Mouse (Mus musculus) forebrain, embryonic 14.5 days (tissue): ENCODE results near the gene Cript. TPM values are rescaled to one million over a fixed set of nuclear protein-coding genes. Genes with fewer than 3 reads are reported as not detected.
"Not testable (repeated sequence)": the region's sequence is repeated elsewhere in the genome, so short reads cannot be mapped to it uniquely, and the experiment has no call there.

Source experiments
- ATAC-seq: fragments of 200-750 bp; cut with Nextera tagmentation; 2 replicates; pipeline ENCODE4 v1.8.0; 2017; ENCODE audit warnings: mild to moderate bottlenecking, moderate library complexity
- DNase-seq: peaks from one replicate; pipeline ENCODE4 v3.0.0-alpha.2; 2015; ENCODE audit warnings: low spot score
- H3K27ac ChIP-seq: fragments of 300-500 bp; sonication (generic); 2 replicates; pipeline ENCODE4 v1.5.1; 2014; ENCODE audit warnings: low read depth, mild to moderate bottlenecking, control low read depth, low read length, moderate library complexity
- H3K27me3 ChIP-seq: fragments of 300-500 bp; sonication (generic); replicated peaks from 2 replicates; pipeline ENCODE4 v1.6.1; 2014; ENCODE audit warnings: low read length, control low read depth, mixed read lengths; ENCODE audit not compliant: control insufficient read depth, insufficient read depth
- H3K36me3 ChIP-seq: fragments of 300-500 bp; sonication (generic); 2 replicates; pipeline ENCODE4 v1.6.1; 2014; ENCODE audit warnings: low read length, control low read depth; ENCODE audit not compliant: control insufficient read depth, insufficient read depth
- H3K4me1 ChIP-seq: fragments of 300-500 bp; sonication (generic); 2 replicates; pipeline ENCODE4 v1.6.1; 2014; ENCODE audit warnings: antibody characterized with exemption, low read length, control low read depth; ENCODE audit not compliant: control insufficient read depth, insufficient read depth
- H3K4me2 ChIP-seq: fragments of 300-500 bp; sonication (generic); 2 replicates; pipeline ENCODE4 v1.6.1; 2014; ENCODE audit warnings: mild to moderate bottlenecking, control low read depth, low read length
- H3K4me3 ChIP-seq: fragments of 300-500 bp; sonication (generic); 2 replicates; pipeline ENCODE4 v1.5.1; 2014; ENCODE audit warnings: low read depth, low read length, control low read depth
- H3K9ac ChIP-seq: fragments of 300-500 bp; sonication (generic); 2 replicates; pipeline ENCODE4 v1.6.1; 2014; ENCODE audit warnings: mild to moderate bottlenecking, low read length, control low read depth, moderate library complexity
- H3K9me3 ChIP-seq: fragments of 300-500 bp; sonication (generic); replicated peaks from 2 replicates; pipeline ENCODE4 v1.6.1; 2016; ENCODE audit warnings: low read length, control low read depth, mixed read lengths; ENCODE audit not compliant: control insufficient read depth
- WGBS: fragments of 180-500 bp; shearing (Covaris S2); extraction: QIAGEN DNeasy Blood & Tissue Kit; methylation state at CpG from one replicate; pipeline ENCODE4 v1.1.7; 2014; 5-methylcytosine and 5-hydroxymethylcytosine counted together
- polyA plus RNA-seq: library from polyadenylated mRNA; unstranded; fragments of >200 nt; fragmentation: Nextera tagmentation; extraction: Ambion mirVana; gene quantifications from 2 replicates; pipeline ENCODE4 v1.2.1, GENCODE M21; 2014

Gene Cript
- polyA plus RNA-seq, 1 experiment from 2014 or later, result 265 TPM

DNA sequence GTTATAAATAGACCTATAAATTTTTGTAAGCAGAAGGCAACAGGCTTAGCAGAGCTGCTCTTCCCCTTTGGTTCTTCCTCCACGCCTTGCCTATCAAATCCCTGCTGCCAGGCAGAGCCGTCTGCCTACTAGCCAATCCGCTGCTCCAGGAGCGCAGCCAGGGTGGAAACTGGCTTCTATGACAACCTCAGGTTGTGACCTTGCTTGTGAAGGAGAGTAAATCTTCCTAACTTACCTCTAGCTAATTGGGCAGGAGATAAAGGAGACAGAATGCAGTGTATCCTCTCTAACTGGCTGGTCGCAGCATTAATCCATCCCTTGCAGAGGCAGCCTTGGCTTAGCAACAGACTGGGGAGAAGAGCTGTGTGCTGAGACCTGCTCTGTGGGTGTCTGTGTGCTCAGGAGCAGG, 29.7 kb downstream of the Cript start:
- Histone ChIP-seq H3K9me3 (no peaks in the 10 kb centered on the region), H3K4me1 (no peaks in the 10 kb centered on the region), H3K4me2 (no peak overlapping the region), H3K9ac (no peak overlapping the region), H3K27me3 (no peaks in the 10 kb centered on the region), H3K36me3 (no peaks in the 10 kb centered on the region), H3K4me3 (no peak overlapping the region), H3K27ac (no peak overlapping the region)
- no peak for ATAC-seq
- DNase-seq, result peak; percentile 30
- WGBS, result 45% methylated on average over 5 of the region's 5 CpGs

DNA sequence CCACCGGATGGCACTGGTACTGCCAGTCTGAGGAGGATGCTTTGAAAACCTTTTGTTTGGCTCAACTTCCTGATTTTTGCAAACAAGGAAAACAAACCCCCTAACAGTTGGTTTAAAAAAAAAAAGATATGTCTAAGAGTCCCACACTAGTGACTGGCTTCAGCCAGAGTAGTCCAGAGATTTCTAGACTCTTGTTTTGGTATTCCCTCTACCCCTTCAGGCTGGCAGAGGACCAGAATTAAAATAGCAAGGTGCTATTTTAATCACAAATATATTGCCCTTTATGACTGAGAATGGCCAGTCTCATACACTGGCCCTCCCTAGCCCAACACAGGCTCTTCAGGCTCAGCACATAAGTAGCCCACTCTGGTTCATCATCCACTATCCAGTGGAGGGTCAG, 30.3 kb downstream of the Cript start:
- DNase-seq, result no peak
- Histone ChIP-seq H3K36me3 (no peaks in the 10 kb centered on the region), H3K4me1 (no peaks in the 10 kb centered on the region), H3K27ac (no peak overlapping the region), H3K4me3 (no peak overlapping the region), H3K27me3 (no peaks in the 10 kb centered on the region), H3K4me2 (no peak overlapping the region), H3K9ac (no peak overlapping the region), H3K9me3 (no peaks in the 10 kb centered on the region)
- no peak for ATAC-seq
- WGBS, result 69% methylated on average over 1 of the region's 1 CpGs

DNA sequence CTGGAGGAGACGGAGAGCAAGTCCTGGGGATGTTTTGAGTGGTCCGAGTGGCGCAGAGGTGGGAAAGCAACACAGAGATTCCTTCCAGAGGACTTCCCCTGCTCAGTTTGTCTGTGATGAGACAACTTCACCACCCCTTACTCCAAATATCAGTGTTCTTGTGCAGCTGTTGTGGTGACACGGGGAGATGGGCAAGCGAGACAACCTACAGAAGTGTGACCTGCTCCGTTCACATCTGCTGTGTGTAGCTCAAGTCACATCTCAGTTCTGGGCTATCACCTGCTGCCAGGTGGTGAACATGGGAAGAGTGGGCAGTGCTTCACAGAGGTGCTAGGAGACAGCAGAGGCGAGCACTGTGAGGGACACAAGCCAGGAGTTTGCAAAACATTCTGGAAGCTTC, 31.4 kb downstream of the Cript start:
- DNase-seq, result no peak
- H3K9me3 ChIP-seq, result no peaks in the 10 kb centered on the region
- H3K27ac ChIP-seq, result no peak overlapping the region

DNA sequence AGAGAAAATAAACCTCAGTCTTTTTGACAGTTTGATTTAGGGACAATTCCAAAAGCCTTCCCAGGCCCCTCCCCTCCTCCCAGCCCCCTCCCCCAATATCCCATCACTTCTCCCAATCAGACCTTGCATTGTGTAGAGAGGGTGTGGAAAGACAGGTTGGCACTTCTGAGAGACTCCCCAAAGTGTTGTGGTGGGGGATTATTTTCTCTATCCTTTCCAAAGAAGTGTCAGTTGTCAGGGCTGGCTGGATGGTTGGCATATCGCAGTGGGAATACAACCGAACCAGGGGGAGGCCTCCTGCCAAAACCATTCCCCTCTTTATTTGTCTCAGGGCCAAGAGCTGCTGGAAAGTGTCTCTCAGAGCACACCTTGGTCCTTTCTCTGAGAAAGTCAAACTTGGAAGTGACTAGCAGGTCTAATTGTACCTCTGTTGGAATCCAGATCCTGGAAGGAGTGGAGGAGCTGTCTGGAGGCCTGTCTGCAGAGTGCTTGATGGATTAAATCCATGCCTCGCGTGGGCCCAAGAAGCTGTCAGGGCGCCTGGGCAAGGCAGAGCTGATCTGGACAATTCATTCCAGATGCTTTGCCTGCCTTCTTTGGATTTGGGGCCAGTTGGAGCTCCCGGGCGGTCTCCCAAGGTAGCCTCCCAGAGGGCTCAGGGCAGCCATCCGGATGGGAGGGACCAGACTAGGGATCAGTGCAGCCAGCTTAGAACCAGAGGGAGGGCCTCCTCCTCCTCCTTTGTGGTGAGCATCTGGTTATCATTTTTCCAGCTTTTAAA, 32.3 kb downstream of the Cript start:
- DNase-seq (no peak), ATAC-seq (no peak)
- Histone ChIP-seq H3K9me3 (no peaks in the 10 kb centered on the region), H3K4me1 (no peaks in the 10 kb centered on the region), H3K36me3 (no peaks in the 10 kb centered on the region), H3K27ac (no peak overlapping the region), H3K9ac (no peak overlapping the region), H3K27me3 (no peaks in the 10 kb centered on the region), H3K4me2 (no peak overlapping the region), H3K4me3 (no peak overlapping the region)
- 84% methylated on average over 8 of the region's 8 CpGs for WGBS

More for the DNA sequence above, 31.4 kb downstream of the Cript start:
- Histone ChIP-seq H3K4me2 (no peak overlapping the region), H3K36me3 (no peaks in the 10 kb centered on the region), H3K9ac (no peak overlapping the region), H3K4me1 (no peaks in the 10 kb centered on the region), H3K27me3 (no peaks in the 10 kb centered on the region), H3K4me3 (no peak overlapping the region)
- no peak for ATAC-seq
- WGBS, result 92% methylated on average over 7 of the region's 7 CpGs

DNA sequence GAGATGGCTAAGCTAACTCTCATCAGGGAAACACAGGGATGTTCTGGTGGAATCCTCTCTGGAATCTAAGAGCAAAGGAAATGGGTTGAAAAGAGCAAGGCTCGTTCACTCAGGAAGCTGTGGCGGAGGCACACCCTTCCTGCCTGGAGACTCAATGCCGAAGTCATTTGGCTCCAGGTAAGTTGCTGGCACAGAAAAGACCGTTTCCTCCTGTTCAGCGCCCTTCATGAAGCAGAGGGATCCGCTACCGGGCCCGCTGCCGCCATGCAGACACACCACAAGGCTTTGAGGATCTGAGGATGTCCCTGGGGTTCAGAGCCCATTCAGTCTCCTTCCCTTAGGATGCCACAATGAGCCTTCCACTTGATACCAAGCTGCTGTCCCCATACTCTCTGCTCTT, 37.3 kb downstream of the Cript start:
- Histone ChIP-seq H3K4me1 (no peaks in the 10 kb centered on the region), H3K27me3 (no peaks in the 10 kb centered on the region), H3K9ac (no peak overlapping the region), H3K4me2 (no peak overlapping the region), H3K36me3 (no peaks in the 10 kb centered on the region), H3K4me3 (no peak overlapping the region), H3K27ac (no peak overlapping the region), H3K9me3 (no peaks in the 10 kb centered on the region)
- DNase-seq, result no peak
- no peak for ATAC-seq
- WGBS, result 91% methylated on average over 9 of the region's 9 CpGs

DNA sequence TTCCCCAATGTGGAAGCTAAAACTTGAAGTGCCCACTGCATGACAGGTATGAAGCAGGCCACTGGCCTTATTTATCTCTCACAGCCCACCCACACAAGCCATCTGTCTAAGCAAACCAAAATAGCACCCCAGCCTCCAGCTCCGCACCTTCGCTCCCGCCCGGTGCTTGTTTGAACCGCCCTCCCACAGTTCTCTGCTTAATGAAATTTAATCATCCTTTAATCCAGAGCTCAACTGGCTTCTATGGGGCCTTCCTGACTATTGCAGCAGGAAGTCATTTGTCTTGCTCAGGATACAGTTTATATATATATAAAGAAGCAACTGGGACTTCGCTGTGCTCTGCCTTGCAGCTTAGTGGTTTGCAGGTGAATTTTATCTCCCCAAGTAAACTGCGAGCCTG, 38.1 kb downstream of the Cript start:
- H3K36me3 ChIP-seq, result no peaks in the 10 kb centered on the region
- 87% methylated on average over 7 of the region's 7 CpGs for WGBS
- DNase-seq (no peak), ATAC-seq (no peak)
- H3K27me3 ChIP-seq, result no peaks in the 10 kb centered on the region
- no peaks in the 10 kb centered on the region for H3K4me1 ChIP-seq
- H3K9ac ChIP-seq, result no peak overlapping the region
- H3K9me3 ChIP-seq, result no peaks in the 10 kb centered on the region
- no peak overlapping the region for H3K4me3 ChIP-seq
- H3K27ac ChIP-seq, result no peak overlapping the region
- H3K4me2 ChIP-seq, result no peak overlapping the region

DNA sequence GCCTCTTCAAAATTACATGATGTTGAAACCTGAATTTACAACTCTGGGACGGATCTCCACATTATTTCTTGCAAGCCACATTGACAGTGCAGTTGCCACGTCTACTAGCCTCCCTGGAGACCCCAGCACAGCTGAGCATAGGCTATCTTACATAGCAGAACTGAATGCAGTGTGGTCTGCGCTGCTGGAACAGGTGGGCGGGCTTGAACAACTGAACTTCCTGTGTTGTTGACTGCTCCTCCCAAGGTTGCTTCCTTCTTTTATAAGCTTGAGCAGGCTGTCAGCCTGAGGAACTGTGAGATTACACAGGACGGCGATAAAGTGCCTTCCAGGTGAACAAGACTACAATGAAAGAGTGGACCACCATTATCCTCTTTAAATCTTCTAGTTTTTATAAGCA, 38.6 kb downstream of the Cript start:
- H3K27me3 ChIP-seq, result no peaks in the 10 kb centered on the region
- ATAC-seq (no peak), DNase-seq (no peak)
- 84% methylated on average over 6 of the region's 6 CpGs for WGBS
- no peaks in the 10 kb centered on the region for H3K36me3 ChIP-seq
- H3K9me3 ChIP-seq, result no peaks in the 10 kb centered on the region
- no peaks in the 10 kb centered on the region for H3K4me1 ChIP-seq
- H3K4me3 ChIP-seq, result no peak overlapping the region
- no peak overlapping the region for H3K27ac ChIP-seq
- no peak overlapping the region for H3K4me2 ChIP-seq
- H3K9ac ChIP-seq, result no peak overlapping the region

DNA sequence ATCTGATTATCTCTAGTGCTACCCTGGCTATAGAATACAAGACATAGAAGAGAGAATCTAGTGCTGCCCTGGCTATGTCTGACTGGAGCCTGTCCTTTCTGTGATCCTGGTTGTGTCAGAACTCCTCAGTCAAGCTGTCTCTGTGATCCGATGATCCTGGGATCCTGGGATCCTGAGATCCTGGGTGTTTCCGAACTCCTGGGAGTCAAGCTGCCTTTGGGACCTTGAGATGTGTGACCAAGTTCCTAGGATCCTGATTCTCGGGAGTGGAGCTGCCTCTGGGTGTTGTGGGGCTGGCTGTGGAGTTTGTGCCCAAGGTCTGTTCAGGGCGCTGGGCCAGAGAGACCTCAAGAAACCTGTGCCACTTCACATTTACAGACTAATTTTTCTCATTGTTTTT, 43.6 kb downstream of the Cript start:
- Histone ChIP-seq H3K27ac (no peak overlapping the region), H3K4me1 (no peaks in the 10 kb centered on the region), H3K4me3 (no peak overlapping the region), H3K9ac (no peak overlapping the region), H3K27me3 (no peaks in the 10 kb centered on the region), H3K36me3 (no peaks in the 10 kb centered on the region), H3K4me2 (no peak overlapping the region), H3K9me3 (no peaks in the 10 kb centered on the region)
- DNase-seq (no peak), ATAC-seq (no peak)
- 88% methylated on average over 4 of the region's 4 CpGs for WGBS

DNA sequence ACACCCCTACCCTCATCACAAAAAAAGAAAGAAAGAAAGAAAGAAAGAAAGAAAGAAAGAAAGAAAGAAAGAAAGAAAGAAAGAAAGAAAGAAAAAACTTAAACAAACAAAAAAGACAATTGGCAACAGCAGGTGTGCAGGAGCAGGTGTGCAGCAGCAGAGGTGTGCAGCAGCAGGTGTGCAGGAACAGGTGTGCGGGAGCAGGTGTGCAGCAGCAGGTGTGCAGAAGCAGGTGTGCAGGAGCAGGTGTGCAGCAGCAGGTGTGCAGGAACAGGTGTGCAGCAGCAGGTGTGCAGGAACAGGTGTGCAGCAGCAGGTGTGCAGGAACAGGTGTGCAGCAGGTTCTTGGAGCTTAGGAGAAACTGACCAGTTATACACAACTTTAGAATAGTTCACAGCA, 46.8 kb downstream of the Cript start:
- WGBS, result 100% methylated on average over 1 of the region's 1 CpGs
- H3K36me3 ChIP-seq, H3K9ac ChIP-seq, H3K27me3 ChIP-seq, H3K4me2 ChIP-seq, H3K4me3 ChIP-seq, DNase-seq, ATAC-seq, H3K27ac ChIP-seq, H3K9me3 ChIP-seq, H3K4me1 ChIP-seq: not testable (repeated sequence)
